Mouse (Mus musculus): ENCODE results near the gene Ssr2. TPM values are rescaled to one million over a fixed set of nuclear protein-coding genes. Genes with fewer than 3 reads are reported as not detected.
"Not testable (repeated sequence)": the region's sequence is repeated elsewhere in the genome, so short reads cannot be mapped to it uniquely, and the experiment has no call there.

Gene Ssr2
- total RNA-seq, 1 experiment from 2014 or later, result 144 TPM

DNA sequence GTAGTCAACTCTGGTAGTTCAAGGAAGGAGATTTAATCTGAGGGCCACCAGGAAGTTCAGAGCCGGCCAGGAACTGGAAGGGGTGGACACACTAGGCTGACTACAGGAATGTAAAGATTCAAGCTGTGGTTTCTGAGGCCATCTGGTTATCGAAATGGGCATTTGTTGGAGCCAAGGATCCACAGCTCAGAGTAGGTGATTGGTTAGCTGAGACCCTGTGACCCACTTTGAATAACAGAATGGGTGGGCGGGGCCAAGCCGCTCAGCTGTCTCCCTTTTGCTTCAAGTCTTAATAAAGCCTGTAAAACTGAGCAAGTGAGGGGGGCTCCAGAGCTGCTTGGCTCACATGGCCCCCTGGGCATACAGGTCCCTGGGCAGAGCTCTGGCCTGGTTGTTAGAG, 13.7 kb upstream of the Ssr2 start:
- ATAC-seq (replicated peaks; ENCODE audit: low read depth, poor library complexity, severe bottlenecking), result no peak

DNA sequence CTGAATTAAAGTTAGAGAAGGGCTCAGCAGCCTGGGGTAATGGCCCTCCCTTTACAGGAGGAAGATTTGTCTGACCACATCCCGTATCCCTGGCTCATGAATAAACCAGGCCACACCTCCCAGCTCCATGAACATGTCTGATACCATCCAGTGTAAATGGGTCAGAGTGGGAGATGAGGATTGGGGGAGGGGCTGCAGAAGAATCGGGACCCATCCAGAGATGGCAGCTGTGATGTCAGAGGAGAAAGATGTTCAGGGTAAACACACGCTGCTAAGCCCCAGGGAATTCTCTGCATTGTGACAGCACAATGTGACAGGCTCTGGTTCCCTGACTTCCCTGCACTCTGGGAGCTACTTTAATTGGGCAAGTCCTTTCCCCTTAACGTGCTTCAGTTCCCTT, 12.2 kb upstream of the Ssr2 start:
- no peak for ATAC-seq (replicated peaks; ENCODE audit: low read depth, poor library complexity, severe bottlenecking)

DNA sequence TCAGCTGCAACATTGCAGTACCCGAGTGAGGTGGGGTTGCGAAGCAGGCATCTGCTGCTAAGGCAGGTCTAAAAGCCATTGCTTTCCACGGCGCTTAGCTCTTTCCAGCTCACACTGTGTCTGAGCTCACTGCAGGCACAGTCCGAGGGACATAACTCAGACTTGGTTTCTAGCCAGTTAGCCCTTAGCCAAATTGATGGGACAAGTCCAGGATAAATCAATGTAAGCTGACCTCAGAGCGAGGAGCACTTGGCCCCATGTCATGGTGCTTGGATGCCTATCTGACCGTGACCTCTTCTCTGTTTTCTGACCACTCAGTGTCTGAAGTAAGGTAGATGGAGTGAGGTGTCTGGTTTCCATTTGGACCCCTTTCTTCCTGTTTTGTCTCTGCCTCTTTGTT, 11.7 kb upstream of the Ssr2 start:
- no peak for ATAC-seq (replicated peaks; ENCODE audit: low read depth, poor library complexity, severe bottlenecking)

DNA sequence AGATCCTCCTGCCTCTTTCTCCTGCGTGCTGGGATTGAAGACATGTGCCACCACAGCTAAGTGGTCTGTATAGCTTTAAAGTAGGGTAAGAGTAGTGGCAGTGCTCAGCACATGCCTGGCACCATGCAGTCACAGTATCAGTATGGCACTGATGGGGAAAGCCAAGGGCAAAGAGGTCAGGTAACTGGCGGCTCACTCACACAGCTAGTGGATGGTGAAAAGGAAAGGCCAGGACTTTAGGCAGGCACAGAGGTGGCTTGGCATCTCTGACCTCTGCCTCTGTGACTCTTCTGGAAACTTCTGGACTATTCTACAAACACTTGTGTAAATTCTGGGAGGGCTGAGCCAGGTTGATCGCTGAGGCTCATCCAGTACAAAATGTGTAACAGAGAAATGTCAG, 9.6 kb upstream of the Ssr2 start:
- no peak for ATAC-seq (replicated peaks; ENCODE audit: low read depth, poor library complexity, severe bottlenecking)

DNA sequence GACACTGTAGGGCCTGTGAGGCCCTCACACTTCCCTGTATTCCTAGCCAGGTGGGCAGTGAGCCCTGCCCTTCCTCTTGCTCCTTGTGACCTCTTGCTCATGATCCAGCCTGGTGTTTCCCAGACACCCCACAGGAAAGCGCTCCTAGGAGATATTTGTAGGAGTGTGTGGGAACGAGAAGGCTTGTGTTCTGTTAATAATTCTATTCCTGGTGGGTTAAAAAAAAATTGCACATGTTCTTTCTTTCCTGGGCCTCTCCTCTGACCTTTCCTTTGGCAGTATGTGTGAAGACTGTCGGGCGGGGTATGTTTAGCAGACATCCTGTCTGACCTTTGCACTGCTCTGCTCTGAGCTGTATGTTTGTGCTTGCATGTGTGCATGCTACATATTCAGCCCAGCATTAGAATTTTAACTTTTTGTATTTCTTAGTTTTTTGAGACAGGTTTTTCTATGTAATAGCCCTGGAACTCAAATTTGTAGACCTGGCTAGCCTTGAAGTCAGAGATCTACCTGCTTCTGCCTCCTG, 9.1 kb upstream of the Ssr2 start:
- no peak for ATAC-seq (replicated peaks; ENCODE audit: low read depth, poor library complexity, severe bottlenecking)

DNA sequence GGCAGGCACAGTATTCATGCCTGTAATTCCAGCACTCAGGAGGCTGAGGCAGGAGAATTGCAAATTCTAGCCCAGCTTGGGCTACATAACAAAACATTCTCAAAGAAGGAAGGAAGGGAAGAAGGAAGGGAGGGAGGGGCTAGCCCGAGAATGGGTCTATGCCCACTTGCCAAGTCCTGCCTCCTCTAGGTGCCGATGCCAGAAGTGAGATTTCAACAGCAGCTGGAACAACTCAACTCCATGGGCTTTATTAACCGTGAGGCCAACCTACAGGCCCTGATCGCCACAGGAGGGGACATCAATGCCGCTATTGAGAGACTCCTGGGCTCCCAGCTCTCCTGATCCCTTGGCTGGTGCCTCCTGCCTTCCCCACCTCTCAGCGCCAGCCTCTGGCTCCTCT, 7.8 kb upstream of the Ssr2 start:
- no peak for ATAC-seq (replicated peaks; ENCODE audit: low read depth, poor library complexity, severe bottlenecking)

DNA sequence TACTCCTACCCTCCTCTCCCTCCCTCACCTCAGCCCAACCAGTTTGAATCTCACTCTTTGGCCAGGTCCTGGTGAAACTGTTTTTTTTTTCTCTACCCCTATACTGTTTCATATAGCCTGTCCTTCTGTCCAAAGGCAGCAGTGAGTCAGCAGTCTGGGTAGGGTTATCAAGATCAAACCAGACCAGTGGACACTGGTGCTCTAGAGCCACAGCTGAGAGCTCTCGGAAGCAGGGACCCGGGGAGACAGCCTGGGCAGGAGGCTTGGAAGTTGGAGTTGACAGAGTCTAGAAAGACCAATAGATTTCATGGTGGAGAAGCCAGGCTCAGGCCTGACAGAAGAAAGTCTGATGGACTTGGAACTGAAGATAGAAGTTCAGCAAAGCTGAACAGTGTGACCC, 7.1 kb upstream of the Ssr2 start:
- no peak for ATAC-seq (replicated peaks; ENCODE audit: low read depth, poor library complexity, severe bottlenecking)

DNA sequence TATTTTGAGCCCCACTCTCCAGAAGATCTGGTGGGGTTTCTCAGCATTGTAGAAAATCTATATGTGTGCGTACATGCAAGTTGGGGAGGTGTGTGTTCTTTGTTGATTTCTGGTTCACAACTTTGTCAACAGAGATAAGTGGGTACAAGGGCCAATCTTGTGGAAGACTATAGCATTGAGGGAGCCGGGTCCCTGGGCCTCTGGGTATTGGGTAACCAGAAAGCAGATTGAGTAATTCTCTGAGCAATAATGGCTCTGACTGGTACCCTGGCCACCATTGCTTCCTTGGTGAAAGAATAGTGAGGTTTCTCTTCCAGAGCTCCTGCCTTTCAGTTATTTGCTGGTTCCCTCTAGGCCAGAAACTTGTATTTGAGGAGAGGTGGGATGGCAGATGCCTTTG, 6.6 kb upstream of the Ssr2 start:
- ATAC-seq (replicated peaks; ENCODE audit: low read depth, poor library complexity, severe bottlenecking), result no peak

DNA sequence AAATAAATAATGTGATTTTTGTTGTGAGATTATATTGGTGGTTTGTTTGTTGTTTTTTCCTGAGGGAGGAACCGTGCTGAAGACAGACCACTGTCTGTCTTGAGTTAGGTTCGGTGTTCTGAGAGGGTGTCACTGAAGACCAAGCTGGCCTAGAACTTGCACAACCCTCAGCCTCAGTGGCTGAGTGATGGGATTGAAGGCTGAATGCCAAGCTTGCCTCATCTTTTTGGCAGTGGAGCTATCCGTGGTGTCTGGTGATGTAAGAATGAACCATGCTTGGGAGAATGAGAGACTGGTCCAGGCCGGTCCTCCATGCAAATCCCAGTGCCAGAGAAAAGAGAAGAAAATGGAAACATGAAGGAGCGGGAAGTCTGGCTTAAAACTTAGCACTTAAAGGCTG, 6.0 kb upstream of the Ssr2 start:
- no peak for ATAC-seq (replicated peaks; ENCODE audit: low read depth, poor library complexity, severe bottlenecking)

DNA sequence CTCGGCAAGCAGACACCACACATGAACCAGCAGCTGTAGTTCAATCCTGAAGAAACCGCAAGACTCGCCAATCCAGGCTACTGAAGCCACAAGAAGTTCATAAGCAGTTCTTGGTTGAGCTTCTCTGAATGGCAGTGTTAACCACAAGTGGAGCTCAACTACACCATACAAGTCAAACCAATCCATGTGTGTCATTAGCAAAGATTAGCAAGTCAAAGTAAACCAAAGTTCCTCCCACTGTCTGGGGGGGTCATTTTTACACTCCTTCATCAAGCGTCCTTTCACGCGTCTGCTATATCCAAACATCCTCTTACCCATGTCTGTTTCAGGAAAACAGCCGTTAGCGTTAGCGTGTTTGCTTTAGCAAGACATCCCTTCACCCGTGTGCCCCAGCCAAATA, 5.3 kb upstream of the Ssr2 start:
- no peak for ATAC-seq (replicated peaks; ENCODE audit: low read depth, poor library complexity, severe bottlenecking)

DNA sequence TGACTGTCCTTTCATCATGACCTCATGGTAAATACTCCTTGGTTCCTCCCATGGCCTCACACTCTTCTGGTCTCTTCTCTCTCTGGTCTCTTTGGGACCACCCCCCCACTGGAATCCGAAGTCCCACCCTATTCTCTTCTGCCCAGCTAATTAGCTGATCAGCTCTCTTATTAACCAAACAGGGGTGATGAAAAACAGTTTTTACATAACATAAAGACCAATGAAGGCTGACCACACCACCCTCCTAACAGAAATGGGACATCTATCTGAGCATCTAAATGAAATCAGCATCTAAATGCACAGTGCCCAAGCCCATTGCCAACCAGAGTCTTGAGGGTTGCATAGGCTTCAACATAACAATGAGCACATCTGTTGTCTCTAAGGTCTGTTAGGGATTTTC, 3.8 kb upstream of the Ssr2 start:
- ATAC-seq (replicated peaks; ENCODE audit: low read depth, poor library complexity, severe bottlenecking), result no peak

DNA sequence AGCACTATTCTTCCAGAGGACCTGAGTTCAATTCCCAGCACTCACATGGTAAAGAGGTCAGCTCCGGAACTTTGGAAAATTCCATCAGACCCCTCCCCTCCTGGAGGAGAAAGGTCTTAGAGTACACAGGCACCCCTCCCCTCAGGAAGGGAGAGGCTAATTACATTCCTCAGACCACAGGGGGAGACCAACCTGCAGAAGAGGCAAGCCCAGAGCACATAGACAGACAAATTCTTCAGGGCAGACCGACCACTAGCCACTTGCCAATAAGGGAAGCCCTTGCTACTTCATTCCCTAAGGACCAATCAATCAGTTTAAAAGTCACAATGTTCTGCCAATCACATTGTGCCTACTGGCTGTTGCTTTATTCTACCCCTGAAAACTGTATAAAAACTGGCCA, 2.8 kb upstream of the Ssr2 start:
- no peak for ATAC-seq (replicated peaks; ENCODE audit: low read depth, poor library complexity, severe bottlenecking)

DNA sequence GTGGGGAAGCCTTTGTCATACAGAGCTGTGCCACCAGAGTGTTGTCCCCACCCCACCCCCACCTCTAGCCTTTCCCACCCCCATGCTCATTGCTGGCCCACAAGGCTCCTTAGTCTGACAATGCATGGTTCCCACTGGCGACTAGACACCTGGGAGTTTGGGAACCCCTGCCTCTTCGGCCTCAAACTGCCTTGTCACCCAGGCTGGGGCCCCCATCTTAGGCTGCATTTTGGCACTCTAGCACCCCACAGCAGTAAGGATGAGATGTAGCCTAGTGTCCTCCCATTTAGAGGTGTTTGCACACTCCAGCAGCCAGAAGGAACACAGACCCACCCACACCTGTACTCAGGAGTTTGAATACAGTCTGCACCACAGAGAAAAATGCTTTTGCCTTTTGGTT, 1.9 kb upstream of the Ssr2 start:
- no peak for ATAC-seq (replicated peaks; ENCODE audit: low read depth, poor library complexity, severe bottlenecking)

DNA sequence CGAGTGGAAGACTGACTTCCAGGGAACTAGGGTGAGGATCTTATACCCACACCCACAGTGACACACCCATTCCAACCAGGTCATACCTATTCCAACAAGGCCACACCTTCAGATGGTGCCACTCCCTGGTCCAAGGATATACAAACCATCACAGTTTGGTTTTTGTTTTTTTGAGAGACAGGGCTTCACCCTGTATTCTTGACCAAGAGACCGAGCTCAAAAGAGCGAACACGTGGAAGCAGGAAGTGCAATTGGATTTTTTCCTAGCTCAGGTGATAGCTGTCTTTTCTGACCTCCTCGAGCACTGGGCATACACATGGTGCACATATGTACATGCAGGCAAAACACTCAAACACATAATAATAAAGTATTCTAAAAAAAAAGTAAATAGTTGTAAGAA, 2.2 kb downstream of the Ssr2 start:
- not testable (repeated sequence) for ATAC-seq (replicated peaks; ENCODE audit: low read depth, poor library complexity, severe bottlenecking)

DNA sequence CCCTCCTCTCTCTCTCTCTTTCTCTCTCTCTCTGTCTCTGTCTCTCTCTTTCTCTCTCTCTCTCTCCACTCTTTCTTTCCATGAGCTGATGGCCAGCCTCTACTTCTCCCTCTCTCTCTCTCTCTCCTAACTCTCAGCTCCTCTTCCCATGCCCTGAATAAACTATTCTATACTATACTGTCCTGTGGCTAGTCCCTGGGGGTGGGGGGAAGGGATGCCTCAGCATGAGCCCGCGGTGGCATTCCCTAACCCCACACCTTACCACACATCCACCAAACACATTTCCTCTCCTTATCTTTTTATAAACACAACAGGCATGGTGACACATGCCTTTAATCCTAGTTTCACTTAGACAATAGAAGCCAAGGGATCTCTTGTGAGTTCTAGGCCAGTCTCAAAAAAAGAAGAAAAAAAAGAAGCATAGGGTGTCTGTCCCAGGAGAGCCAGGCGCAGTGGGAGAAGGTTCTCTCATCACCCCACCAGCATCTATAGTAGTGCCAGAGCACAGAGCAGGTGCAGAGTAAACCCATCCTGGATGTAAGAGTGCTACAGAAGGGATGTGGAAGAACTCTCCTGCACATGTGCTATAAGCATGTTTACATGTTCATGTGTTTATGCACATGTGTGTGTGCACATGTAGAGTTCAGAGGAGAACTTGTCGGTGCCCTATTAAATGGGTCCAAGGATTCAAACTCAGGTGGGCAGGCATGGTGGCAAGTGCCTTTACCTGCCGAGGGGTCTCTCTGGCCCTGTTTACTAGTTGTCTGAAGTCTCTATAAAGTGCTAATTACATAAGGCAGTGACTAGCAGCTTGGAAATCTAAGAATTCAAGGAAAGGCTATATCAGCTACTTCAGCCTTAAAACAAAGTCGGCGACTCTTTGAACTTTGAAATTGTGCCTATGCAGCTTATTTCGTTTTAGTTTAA, 3.1 kb downstream of the Ssr2 start:
- no peak for ATAC-seq (replicated peaks; ENCODE audit: low read depth, poor library complexity, severe bottlenecking)

DNA sequence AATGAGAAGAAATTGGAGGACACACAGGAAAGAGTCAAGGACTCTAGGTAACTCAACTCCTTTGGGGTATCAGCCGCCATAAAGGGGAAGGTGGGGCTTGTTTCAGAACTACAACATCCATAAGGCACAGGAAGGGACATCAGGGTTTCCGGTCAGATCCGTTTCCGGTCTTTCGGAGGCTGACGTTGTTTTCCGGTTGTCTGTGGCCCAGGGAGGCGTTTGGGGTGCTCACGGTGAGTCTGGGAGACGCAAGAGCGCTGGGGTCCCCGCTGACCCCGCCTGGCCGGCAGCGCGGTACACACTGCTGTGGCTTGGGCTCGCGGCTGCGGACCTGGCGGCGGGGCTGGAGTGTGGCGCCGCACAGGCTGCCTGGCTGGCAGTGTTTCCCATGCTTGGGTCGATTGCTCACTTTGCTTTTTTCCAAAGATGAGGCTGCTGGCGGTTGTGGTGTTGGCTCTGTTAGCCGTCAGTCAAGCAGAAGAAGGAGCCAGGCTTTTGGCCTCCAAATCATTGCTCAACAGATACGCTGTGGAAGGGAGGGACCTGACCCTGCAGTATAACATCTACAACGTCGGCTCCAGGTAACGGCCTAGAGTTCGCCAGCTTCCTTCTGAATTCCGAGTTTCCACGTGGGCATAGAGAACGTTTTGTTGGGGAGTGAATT, 3.9 kb downstream of the Ssr2 start:
- peak; percentile 94 for ATAC-seq (replicated peaks; ENCODE audit: low read depth, poor library complexity, severe bottlenecking)

DNA sequence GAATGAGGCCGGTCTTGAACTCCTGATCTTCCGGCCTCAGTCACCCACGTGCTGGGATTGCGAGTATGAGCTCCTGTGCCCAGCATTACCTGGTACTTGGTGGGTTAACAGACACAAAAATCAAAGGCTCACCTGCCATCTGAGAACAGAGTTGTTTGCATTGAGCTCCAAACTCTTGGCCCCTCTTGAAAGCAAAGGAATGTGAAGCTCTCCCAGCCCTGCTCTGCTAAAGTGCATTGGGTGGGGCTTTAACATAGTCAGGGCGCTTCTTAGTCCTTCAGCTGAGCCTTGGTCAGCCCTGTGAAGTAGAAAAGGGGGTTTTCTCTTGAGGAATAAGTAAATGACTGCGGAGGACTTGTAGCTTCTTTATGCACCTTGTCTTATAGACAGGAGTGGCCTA, 10.1 kb downstream of the Ssr2 start:
- no peak for ATAC-seq (replicated peaks; ENCODE audit: low read depth, poor library complexity, severe bottlenecking)

DNA sequence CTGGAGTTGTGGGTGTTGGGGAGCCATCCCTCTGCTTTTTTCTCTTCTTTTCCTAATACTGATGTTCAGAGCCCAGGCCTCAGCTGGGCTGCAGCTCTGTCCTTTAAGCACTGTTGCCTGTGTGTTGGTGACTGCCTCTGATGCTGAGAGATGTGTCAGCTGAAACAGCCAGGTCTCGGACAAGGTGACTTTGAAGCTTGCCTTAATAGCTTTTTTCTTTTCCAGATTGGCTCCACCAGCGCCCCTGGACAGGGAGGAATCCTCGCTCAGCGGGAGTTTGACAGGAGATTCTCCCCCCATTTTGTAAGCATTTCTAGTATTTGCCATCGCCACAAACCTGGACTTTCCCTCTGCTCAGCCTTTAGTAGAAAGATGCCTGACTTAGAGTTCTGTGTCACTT, 11.0 kb downstream of the Ssr2 start:
- ATAC-seq (replicated peaks; ENCODE audit: low read depth, poor library complexity, severe bottlenecking), result no peak

DNA sequence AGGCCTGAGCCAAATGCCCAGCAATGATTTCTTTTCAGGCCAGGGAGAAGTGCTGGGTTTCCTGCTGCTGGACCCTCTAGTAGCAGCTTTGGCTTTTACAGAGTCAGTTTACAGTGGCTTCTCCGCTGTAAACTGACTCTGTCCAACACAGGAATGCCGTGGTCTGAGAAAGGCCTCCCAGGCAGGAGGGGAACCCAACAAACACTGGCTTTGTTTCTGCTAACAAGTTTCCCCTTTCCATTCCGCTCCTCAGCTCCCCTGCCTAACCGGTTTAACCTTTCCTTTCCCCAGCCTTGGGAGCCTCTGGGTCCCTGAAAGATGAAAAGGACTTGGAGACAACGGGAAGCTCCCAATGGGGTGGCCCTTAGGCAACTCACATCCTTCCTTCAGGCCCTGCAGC, 14.6 kb downstream of the Ssr2 start:
- no peak for ATAC-seq (replicated peaks; ENCODE audit: low read depth, poor library complexity, severe bottlenecking)

DNA sequence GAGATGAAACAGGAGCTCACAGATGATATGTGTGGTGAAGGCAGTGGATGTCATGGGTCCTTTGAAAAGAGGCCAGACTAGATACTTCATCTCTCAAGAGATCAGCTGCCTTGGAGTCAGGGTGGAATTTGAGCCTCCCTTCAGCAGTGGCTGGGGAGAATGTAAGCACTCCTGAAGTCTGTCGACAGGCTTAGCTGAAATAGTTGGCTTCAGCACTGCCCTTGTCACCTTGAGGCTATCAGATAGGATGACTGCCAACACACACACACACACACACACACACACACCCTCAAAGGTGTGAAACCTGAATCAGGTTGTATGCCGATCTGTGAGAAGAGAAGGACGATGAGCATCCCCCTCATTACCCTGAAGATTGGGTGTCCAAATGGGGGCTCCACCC, 15.4 kb downstream of the Ssr2 start:
- ATAC-seq (replicated peaks; ENCODE audit: low read depth, poor library complexity, severe bottlenecking), result no peak

DNA sequence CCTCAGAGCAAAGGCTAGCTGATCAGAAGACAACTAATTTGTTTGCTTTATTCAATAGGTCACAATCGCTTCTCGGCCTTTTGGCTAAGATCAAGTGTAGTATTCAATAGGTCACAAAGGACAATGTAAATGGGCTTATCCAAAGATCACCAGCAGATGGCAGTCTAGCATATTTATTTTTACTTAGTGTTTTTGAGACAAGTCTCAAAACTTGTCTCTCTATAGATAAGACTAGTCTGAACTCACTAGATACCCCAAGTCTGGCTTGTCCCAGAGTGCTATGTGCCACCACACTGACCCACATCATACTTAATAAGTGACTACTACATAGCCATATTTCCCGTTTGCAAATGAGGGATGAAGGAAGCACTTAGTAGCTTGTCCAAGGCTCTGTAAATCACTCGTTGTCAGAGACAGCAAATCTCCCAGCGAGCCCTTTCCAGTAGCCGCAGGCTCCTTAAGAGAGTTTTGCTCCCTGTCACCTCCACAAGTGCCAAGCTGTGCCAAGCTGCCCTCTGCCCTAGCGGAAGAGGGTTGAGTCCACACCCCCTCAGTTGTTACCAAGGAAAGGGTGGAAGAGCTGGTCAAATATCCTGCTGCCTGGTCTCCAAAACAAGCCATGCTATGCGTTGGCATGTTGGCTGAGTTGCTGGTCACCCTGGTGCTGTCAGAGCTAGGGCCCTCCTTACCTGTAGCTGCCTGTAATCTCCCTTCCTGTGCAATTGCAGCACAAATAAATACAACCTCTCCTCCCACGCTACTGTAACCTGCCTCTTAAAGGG, 16.5 kb downstream of the Ssr2 start:
- ATAC-seq (replicated peaks; ENCODE audit: low read depth, poor library complexity, severe bottlenecking), result peak; percentile 69
